Mouse (Mus musculus): ENCODE results near the gene Syne1. TPM values are rescaled to one million over a fixed set of nuclear protein-coding genes. Genes with fewer than 3 reads are reported as not detected.

The Syne1 gene
- total RNA-seq (2015) (36.1 and 37.0 TPM in 2 replicates), total RNA-seq (2017) (41.6 and 48.4 TPM in 2 replicates)

DNA sequence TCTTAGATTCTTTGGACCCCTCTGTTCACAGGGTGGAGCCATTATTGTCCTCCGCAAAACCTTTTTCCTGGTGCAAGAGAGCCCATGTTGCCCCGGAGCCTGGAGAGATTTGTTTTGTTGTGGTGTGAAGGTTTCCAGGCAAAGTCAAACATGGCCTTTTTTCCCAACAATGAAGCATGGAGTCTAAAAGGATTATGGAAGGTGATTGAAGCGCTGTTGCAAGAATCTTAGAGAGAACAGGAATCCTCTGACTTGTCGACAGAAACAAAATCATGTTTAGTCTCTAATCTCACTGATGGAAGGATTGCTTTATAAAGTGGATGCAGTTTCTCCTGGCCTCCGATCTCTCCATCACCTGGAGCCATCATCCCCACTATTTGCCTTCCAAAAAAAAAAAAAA, at the start of gene Syne1:
Syne1 (minus strand) TSS at position 101 of the 400 bp plus-strand sequence.
- no peak for ATAC-seq (replicated peaks; ENCODE audit: poor library complexity)

DNA sequence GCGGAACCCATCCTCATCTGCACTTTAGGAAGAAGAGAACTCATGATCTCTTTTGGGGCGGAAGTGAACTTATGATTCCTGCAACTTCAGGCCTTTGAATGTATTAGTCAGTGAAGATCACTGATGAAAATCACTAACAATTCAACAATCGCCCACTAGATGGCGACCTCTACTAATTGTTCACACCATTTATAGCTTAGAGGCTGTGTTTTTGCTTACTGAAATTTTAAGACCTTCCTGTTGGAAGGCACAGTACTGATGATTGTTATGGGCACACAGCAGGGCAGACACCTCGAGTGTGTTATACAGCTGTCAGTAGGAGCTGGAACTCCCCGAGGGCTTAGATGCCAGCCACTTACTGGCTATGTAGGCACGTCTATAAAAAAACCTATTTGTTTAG, 48.8 kb upstream of the Syne1 start:
- ATAC-seq (replicated peaks; ENCODE audit: poor library complexity): peak; percentile 76

DNA sequence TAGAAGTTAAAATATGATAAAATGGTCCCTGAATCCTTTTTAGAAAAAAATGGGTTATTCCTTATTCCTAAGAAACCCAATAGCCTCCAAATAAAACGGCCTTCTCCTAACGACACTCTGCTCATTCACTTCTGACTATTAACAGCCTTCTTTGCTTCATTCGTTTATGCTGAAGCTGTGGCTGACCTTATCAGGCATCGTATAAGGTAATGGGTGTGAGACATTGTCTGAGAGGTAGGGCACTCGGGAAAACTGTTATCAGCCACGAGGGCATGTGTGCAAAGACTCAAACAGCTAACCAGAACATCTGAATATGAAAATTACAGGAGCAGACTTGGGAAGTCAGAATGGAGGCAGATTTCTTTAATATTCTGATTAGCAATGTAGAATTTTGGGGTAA, 45.3 kb upstream of the Syne1 start:
- 0 out of 2 replicates have a peak, but pooled peaks have one; percentile 15 for ATAC-seq (replicated peaks; ENCODE audit: poor library complexity)

DNA sequence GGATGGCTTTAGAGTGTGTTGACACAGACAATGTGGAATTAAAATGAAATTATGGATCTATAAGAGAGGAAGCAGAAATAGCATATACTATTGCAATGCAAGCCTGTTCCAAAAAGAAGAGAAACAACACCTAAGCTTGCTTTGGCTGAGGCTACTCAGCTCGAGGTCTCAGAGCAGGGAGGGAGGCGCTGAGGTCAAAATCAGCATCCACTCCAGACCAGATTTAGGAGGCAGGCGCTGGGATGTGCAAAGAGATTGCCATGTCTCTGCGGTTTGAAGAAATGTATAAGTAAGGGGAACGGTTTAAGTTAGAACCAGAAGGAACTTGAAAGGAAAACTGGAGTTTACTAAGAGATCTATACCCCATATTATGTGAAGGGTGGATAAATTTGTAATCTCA, 43.2 kb upstream of the Syne1 start:
- ATAC-seq (replicated peaks; ENCODE audit: poor library complexity): peak; percentile 17; the same call in 1 of the 2 replicates

DNA sequence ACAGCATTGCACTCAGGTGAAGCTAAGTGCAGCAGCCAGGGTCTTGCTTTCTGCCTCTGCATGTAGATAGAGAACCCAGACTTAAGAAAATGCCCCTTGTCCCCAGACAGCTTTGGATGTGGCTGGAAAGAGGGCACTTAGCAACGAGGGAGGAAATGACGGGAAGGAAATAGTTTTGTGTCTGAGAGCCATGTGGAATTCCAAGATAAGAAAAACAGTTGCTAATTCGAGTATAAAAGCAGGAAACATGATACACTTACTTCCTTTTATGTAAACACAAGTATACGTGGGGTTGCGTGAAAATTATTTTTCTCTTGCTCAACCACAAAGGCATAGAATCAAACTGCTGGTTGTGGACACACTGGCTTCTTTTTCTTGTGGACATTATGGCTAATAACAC, 42.2 kb upstream of the Syne1 start, which contains the start of gene Myct1:
Myct1 (plus strand) TSS at position 312 of the 400 bp plus-strand sequence.
- peak; percentile 68 for ATAC-seq (replicated peaks; ENCODE audit: poor library complexity)

DNA sequence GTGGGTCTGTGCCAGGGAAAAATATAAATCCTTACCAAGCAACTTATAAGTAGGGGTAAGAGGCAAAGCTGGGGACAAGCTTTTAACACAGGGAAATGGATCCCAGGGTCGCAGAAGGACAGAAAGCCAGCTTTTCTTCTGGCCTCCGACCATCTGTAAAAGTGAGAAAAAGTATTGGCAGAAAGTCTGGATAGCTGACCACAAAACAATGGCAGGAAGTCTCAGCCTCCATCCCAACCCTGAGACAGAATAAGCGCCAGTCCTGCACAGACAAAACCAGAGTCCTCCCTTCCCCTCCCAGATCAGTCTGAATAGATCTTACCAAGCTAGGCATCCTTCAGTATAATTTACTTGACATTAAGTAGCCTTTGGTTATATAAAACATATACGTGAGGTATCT, 40.7 kb upstream of the Syne1 start:
- no peak for ATAC-seq (replicated peaks; ENCODE audit: poor library complexity)

DNA sequence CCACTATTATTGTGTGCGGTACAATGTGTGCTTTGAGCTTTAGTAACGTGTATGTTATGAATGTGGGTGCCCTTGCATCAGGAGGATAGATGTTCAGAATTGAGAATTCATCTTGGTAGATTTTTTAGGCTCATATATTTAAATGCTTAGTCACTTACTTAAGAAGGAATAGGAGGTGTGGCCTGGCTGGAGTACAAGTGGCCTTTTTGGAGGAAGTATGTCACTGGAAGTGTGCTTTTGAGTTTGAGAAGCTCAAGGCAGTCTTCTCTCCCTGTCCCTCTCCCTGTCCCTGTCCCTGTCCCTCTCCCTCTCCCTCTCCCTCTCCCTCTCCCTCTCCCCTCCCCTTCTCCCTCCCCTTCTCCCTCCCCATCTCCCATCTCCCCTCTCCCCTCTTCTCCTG, 39.8 kb upstream of the Syne1 start:
- no peak for ATAC-seq (replicated peaks; ENCODE audit: poor library complexity)

DNA sequence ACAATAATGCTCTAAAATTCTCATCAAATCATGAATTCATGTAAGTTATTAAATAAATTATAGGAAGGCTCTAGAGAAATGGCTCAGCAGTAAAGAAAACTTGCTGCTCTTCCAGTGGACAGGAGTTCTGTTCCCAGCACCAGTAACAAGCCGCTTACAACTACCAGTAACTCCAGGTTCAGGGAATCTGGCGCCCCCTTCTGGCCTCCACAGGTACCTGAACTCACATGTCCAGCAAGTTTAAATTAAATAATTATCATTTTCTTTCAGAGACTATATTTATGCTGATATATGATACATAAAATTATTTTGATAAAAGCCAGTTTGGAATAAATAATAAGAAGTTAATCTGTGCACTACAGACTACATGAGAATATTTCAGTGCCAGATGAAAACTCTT, 22.0 kb upstream of the Syne1 start:
- no peak for ATAC-seq (replicated peaks; ENCODE audit: poor library complexity)

DNA sequence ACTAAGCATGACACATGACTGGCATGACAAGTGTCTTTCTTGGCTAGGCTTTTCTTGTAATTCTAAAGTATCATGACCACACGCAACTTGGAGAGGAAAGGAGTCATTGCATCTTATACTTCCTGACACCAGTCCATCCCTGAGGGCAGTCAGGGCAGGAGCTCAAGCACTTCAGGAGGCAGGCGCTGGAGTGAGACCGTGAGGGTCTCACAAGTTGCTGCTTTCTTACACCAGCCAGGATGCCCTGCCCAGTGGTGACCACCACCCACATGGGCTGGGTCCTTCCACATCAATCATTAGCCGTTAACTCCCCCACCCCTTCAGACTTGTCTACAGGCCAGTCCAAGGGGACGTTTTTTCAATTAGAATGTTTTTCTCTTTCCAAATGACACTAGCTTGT, 20.1 kb upstream of the Syne1 start:
- ATAC-seq (replicated peaks; ENCODE audit: poor library complexity): 0 out of 2 replicates have a peak, but pooled peaks have one; percentile 31

DNA sequence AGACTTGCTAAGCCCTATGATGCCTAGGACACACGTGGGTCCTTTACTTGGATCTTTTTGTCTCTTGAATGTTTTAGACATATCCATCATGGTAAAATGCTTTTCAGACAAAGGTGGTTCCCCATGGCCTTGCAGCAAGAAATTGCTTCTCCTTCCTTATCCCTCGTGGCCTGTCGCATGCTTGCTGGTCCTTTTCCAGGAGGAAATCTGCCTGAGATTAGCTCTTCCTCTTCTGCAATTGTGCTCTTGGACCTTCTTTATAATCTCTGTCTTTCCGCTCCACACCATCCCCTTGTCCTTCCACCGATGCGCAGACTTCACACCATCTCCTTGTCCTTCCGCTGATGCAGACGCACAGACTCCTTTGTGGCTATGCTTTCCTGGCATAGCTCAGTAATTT, 18.8 kb upstream of the Syne1 start:
- ATAC-seq (replicated peaks; ENCODE audit: poor library complexity): no peak

DNA sequence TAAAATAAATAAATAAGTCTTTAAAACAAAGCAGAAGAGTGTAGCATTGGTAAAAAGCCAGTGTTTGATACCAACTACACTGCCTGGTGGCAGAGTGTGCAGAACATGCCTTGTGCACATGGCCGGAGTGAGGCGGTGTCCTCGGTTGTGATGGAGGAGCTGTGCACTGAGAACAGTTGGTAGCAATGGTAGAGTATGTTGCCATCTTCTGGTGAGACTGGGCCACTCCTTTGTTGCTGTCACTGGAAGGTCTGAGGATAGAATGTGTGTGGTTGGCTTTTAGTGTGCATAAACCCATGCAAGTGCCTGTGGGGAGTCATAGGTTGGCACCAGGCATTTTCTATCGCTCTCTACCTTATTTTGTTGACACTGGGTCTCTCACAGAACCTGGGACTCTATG, 17.7 kb upstream of the Syne1 start:
- peak; percentile 39; the same call in 1 of the 2 replicates for ATAC-seq (replicated peaks; ENCODE audit: poor library complexity)

DNA sequence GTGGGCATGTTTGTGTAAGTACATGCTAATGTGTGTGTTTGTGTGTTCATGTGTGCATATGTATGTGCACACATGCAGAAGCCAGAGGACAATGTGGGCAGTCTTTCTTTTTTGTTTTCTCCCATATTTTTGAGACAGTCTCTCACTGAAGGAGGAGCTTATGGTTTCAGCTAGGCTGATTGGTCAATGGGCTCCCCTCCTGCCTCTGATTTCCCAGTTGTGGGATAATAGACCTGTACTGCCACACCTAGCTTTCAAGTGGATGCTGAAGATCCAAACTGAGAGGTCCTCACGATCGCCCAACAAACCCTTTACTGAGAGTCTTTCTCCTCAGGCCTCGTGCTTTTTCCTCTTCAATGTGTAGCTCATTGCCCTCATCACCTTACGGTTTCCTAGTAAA, 10.4 kb upstream of the Syne1 start:
- ATAC-seq (replicated peaks; ENCODE audit: poor library complexity): no peak

DNA sequence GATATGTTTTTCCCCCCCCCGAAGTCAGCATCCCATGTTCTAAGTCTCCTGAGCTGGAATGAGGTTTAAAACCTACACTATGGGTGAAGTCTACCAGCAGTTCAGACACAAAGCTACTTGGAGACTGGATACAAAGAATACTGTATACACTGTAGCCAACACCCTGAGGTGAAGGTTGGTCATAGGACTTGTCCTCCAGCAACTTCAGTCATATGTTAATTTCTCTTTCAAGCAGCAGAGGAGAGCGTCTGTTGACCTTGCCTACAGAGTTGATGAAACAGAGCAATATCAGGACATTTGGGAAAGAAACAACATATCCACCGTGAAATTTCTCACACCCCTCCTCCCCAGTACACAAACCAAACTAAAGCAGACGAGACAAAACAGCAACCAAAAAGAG, 9.2 kb upstream of the Syne1 start:
- no peak for ATAC-seq (replicated peaks; ENCODE audit: poor library complexity)

DNA sequence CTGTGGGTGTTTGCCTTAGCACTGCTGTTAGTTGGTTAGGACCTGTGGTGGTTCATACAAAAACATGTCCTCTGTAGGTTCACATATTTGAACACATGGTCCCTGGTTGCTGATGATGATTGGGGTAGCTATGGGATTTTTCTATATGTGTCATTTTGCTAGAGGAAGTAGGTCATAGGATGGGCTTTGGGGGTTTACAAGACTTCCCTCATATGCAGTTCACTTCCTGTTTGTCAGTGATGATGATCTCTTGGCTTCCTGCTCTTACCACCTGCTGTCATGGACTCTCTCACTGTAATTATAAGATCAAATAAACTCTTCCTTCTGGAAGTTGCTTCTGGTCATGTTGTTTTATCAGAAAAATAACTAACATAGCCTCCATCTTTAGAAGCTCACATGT, 7.5 kb upstream of the Syne1 start:
- peak; percentile 69; the same call in 1 of the 2 replicates for ATAC-seq (replicated peaks; ENCODE audit: poor library complexity)

DNA sequence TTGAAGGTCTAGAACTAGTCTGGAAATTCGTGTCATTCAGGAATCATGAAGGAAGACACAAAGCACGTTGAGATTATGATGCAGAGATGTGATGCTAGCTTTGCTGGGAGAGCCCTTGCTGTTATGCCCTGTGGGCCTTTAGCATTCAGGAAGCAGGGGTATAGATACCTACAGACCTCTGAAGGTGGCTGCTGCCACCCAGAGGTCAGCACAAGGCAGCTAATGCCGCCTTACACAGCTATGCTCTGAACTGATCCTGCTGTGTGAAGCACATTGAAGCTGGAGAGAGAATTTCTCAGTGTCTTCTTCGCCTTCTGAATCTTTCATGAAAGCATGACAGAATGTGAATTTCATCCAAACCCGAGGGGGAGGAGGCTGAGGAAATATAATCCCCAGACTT, 3.7 kb upstream of the Syne1 start:
- ATAC-seq (replicated peaks; ENCODE audit: poor library complexity): peak; percentile 67

DNA sequence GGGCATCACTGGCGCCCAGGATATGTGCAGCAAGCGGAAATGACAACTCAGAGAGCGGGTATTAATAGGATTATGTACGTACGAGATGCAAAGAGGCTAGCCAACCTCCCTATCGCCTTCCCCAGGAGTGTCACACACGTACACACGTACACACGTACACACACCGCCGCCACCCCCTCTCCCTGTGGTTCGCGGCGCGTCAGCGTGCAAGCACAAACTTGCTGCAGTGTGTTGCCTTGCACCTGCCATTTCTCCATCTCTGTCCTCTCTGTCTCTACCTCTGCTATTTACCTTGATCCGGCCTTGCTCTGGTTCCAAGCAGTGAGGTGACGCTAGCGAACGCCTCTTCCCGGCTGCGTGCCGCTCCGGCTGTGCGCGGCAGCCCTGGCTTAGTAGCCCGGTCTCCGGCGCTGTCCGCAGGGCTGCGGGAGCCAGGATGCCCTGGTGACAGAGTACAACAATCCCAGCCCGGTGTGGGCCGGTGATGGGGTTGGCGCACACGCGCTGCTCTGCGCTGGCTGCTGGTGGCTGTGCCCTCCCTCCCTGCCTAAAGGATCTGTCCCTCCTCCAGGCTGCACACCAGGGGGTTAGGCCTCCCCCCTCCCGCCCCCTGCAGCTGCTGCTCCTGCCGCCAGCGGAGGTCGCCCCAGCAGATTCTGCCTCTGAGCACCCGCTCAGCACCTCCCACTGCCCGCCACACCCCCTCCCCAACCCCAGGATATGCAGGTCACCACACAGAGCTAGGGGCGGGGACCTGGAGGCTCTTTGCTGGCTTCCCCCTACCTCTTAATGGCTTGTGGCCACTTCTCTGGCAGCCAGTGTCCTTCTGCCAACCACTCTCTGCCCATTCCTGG, 887 bp downstream of the Syne1 start:
- ATAC-seq (replicated peaks; ENCODE audit: poor library complexity): peak; percentile 70

DNA sequence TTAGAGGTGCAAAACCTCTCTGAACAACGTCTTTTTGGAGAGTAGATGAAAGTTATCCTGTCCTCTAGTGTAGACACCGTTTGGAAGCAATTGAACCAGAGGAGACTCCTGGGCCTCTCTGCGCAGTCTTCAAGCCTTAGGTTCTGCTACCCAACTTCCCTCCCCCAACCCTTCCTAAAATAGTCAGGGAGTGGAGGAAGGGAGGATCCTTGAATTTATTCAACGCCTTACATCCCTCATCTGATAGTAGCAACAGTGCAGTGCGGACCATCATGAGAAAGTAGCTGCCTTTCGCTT, 1.5 kb downstream of the Syne1 start:
- ATAC-seq (replicated peaks; ENCODE audit: poor library complexity): no peak

DNA sequence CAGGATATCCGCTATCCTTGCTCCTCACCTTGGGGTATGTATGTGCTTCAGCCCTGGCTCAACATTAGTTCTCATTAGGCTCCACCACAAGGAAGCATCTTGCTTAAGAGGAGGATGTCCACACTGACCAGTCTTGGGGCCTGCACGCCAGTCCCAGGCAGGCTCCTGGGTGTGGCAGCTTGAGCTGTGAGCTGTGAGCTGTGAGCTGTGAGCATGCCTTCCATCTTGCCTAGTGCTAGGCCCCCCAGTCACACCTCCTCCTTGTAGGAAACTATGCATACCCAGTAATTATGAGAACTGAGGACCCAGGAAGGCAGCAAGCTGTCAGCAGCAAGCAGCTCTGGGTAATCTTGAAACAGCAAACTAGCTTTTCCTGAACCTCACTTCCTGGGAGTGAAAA, 2.6 kb downstream of the Syne1 start:
- peak; percentile 44 for ATAC-seq (replicated peaks; ENCODE audit: poor library complexity)

DNA sequence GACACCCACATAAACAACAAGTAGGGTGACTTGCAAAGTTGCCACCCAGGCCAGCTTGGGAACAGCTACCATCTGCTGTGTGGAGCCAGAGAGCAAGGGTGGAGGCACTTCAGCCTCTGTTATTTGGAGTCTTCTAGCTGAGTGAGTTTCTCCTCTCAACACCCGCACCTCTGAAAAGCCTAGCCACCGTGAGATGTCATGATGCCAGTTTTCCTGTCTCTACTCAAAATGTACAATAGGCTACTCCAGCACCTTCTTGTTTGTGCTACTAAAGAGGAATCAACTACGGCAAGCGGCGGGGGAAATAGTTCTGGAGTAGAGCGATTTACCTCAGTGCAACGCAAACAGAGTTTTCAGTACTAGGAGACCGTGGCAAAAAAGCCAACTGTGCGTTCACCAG, 3.5 kb downstream of the Syne1 start:
- ATAC-seq (replicated peaks; ENCODE audit: poor library complexity): no peak

DNA sequence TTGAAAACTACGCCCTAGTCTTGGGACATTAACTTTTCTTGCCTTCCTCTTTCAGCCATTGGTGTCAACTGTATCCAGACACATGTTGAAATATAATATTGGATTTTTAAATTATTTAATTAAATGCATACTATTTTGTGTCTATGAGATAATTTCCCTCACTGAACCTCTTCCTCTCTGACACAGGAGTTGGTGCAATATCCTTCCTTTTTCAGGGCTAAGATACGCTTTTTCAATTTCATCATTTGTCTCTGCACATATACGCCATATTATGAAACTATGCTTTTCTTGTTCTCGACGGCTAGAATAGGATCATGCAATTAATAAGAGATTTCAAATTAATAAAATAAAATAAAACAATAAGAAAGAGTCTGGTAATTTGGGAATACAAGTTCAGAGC, 4.9 kb downstream of the Syne1 start:
- ATAC-seq (replicated peaks; ENCODE audit: poor library complexity): peak; percentile 50

DNA sequence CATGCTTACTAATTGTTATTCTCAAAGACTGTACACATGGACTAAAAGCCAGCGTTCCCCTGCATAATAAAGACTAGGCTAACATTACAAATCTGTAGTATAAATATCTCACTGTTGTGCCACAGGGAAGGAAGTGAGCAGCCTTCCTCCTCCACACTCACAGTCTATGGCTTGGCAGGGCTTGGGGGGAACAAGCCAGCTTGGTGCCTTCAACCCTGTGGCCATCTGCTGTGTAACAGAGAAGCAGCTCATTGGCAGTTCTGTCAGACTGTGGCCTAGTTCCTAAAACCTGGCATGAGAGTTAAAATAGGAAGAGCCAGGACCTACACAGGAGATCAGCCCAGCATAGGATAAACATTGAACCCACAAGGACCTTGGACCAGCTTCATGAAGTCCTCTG, 23.0 kb downstream of the Syne1 start:
- peak; percentile 93 for ATAC-seq (replicated peaks; ENCODE audit: poor library complexity)

DNA sequence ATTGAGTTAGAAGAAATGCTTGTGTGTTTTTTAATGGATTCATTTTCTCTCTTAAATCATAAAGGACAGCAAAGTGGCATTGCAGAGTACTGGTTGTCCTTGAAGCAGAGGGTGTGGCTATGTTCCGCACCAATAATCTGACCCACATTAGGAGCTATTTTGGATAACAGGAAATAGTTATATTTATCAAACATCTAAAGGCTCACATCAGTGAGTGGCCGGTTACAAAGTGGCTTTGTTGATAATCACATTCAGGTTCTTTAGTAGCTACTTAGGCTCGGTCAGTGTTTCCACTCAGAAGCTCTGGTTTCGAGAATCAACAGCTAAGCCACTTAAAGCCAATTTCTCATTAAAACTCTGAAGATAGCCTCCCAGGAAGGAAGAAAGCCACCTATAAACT, 23.6 kb downstream of the Syne1 start:
- ATAC-seq (replicated peaks; ENCODE audit: poor library complexity): no peak

DNA sequence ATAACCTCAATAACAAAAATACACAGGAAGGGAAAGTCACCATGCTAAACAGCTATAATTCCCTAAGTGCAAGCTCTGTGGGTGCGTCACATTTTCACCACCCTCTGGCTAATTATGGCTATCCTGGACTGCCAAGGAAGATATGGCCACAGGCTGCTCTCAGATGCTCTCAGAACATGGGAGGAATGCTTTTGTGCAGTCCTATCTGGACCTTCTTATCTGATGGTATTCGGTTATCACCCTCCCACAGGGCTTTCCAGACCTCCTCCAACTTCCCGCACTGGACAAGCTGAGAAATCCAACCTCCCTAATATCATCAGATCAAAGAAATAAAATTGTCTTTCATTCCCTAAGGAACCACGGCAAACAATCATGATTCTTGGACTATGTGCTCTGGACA, 28.4 kb downstream of the Syne1 start:
- ATAC-seq (replicated peaks; ENCODE audit: poor library complexity): no peak

All from megakaryocyte progenitor cell, adult 5-6 weeks (primary cell).